Mouse (Mus musculus): ENCODE measurements around the gene Gsx1. TPM values are rescaled to one million over a fixed set of nuclear protein-coding genes. Genes with fewer than 3 reads are reported as not detected.
A peak's percentile ranks its signal among the peaks of the same experiment; 100 is the strongest.

Gsx1 gene
- polyA plus RNA-seq, 1 experiment from 2014 or later, result not detected

DNA sequence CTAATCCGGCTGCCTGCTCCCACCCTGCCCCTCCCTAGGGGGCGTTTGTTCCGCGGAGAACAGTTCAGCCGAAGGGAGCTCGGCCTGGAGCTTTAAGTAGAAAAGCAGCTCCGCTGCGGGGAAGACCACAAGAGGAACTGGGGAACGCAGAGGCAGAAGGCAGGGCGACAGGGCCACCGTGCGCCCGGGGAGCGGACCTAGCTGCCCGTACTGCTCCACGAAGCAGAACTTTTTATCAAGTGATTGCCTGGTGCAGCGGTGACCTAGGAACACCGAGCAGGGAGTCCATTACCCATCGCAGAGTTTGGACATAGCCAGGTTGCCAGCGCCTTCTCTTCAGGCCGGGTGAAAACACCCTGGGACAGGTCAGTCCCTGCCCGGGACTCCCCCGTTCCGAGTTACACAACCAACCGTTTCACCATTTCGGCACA is 2.5 kb upstream of the Gsx1 start:
- no peaks in the 10 kb centered on the region for H3K36me3 ChIP-seq
- peak overlapping the region; percentile 52 for H3K4me2 ChIP-seq
- H3K9me3 ChIP-seq (replicated peaks), result 0 out of 2 replicates have a peak, but pooled peaks cover 4% of the 10 kb centered on the region
- 2% methylated on average over 26 of the region's 26 CpGs for WGBS (ENCODE audit: insufficient replicate concordance)
- H3K27ac ChIP-seq, result no peak overlapping the region
- no peak overlapping the region for H3K9ac ChIP-seq
- peaks cover 95% of the 10 kb centered on the region for H3K27me3 ChIP-seq (replicated peaks)
- H3K4me1 ChIP-seq, result peaks cover 13% of the 10 kb centered on the region; the same call in 1 of the 2 replicates
- H3K4me3 ChIP-seq, result peak overlapping the region; percentile 19
- ATAC-seq, result no peak

DNA sequence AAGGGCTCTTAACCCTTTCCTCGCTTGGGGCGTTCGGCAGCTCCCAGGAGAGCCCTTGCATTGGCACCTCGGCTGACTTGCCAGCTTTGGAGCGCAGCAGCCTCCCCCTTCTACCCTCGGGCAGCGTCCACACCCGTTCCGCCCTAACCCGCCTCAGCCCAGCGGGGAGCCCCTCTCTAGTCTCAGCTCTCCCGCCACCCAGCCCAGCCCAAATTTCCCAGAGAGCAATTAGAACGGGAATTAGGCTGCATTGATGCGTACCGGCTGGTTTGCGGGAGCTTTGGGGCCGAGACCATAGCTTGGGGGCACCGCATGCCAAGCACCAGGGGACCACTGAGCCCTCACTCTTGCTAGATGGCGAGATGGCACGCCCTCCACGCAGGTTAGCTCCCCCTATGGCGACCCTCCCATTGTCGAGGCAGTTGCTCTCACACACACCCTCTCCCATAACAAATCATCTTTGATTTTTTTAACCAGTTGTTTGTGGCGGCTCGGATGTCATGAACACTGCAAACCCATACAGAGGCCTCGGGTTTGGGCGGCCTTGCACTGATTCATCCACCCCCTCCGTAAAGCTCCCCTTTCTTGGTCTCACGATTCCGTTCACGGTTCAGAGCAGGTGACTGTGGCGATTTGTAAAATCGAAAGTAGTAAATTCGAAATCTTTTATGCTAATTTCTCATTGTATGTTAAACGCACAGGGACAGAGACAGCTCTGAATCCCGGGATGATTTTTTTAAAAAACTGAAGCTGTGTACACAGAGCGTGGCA is 1.5 kb upstream of the Gsx1 start:
- Histone ChIP-seq H3K36me3 (no peaks in the 10 kb centered on the region), H3K27ac (no peak overlapping the region), H3K4me3 (peak overlapping the region; percentile 23), H3K9me3 (replicated peaks) (0 out of 2 replicates have a peak, but pooled peaks cover 4% of the 10 kb centered on the region), H3K4me2 (peak overlapping the region; percentile 39), H3K4me1 (peaks cover 13% of the 10 kb centered on the region; the same call in 1 of the 2 replicates), H3K27me3 (replicated peaks) (peaks cover 99% of the 10 kb centered on the region), H3K9ac (no peak overlapping the region)
- ATAC-seq, result no peak
- 2% methylated on average over 37 of the region's 37 CpGs for WGBS (ENCODE audit: insufficient replicate concordance)

DNA sequence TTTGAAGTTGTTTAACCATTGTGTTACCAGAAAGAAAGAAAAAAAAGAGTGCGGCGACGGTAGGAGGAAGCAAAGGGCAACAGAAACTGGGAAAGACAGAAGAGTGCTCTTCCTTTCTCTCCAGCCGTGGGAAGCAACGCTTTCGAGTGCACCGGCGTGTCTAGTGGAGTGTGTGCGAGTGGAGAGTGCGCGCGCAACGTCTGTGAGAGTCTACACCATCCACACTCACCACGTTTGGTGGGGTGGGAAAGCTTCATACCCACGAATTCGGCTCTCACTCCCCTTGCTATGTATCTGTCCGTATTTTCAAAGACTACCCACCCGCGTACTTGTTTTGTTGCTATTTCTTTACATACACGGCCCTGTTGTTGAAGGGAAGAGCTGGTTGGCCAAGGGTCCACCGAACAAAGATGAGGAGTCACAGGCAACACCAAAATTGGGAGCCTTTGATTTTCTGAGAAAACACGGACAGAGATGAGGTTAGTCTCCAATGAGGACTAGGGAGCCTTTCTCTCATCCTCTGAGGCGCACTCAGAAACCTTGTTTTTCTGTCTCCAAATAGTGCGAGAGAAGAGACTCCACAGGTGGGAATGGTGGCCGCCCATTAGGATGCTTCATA is 835 bp upstream of the Gsx1 start:
- H3K4me2 ChIP-seq, result peak overlapping the region; percentile 39
- ATAC-seq, result no peak
- 0 out of 2 replicates have a peak, but pooled peaks cover 4% of the 10 kb centered on the region for H3K9me3 ChIP-seq (replicated peaks)
- H3K27ac ChIP-seq, result no peak overlapping the region
- peak overlapping the region; percentile 23 for H3K4me3 ChIP-seq
- no peak overlapping the region for H3K9ac ChIP-seq
- peaks cover 99% of the 10 kb centered on the region for H3K27me3 ChIP-seq (replicated peaks)
- no peaks in the 10 kb centered on the region for H3K36me3 ChIP-seq
- 7% methylated on average over 25 of the region's 25 CpGs for WGBS (ENCODE audit: insufficient replicate concordance)
- H3K4me1 ChIP-seq, result peaks cover 13% of the 10 kb centered on the region; the same call in 1 of the 2 replicates

DNA sequence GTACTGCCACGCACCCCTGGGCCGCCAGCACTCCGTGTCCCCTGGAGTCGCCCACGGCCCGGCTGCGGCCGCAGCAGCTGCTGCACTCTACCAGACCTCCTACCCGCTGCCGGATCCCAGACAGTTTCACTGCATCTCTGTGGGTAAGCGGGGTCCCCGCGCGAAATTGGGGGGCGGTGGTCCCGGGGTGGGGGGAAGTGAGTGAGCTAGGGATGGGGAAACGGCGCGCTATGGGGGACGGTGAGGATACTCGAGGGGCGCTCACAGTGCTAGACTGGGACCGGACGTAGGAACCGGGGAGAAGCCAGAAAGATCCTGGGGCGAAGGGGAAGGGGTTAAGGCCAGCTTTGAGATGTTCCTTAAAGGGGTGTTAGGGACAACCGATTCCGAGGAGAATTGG is 660 bp downstream of the Gsx1 start:
- H3K9ac ChIP-seq, result no peak overlapping the region
- peak overlapping the region; percentile 49 for H3K4me2 ChIP-seq
- no peaks in the 10 kb centered on the region for H3K36me3 ChIP-seq
- whole genome bisulfite sequencing (ENCODE audit: insufficient replicate concordance), result 4% methylated on average over 28 of the region's 28 CpGs
- H3K27me3 ChIP-seq (replicated peaks), result peaks cover 98% of the 10 kb centered on the region
- no peak overlapping the region for H3K27ac ChIP-seq
- H3K4me1 ChIP-seq, result peaks cover 13% of the 10 kb centered on the region; the same call in 1 of the 2 replicates
- no peak for ATAC-seq
- H3K9me3 ChIP-seq (replicated peaks), result no peaks in the 10 kb centered on the region
- H3K4me3 ChIP-seq, result no peak overlapping the region

DNA sequence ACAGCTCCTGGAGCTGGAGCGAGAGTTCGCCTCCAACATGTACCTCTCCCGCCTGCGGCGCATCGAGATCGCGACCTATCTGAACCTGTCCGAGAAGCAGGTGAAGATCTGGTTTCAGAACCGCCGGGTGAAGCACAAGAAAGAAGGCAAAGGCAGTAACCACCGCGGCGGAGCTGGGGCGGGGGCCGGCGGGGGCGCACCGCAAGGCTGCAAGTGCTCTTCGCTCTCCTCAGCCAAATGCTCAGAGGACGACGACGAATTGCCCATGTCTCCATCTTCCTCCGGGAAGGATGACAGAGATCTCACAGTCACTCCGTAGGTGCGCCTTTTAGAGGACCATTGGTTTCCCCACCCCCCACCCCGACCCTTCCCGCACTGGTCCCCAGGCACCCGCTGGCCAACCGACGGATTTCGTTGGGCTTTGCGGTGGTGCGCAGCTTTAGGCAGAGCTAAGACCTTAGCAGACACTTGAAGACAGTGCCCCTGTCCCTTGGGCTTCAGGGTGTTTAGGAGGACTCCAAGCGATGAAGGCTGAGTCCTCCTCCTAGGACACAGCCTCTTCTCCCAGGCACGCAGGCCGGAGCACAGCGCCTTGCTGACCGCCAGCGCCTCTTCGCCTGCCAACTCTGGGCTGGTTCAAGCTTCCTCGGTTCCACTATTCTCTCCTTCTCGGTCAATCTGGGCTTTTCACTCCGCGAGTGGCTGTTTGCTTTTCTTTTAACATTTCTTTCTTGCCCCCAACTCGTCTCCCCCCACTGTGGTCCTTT is 1.5 kb downstream of the Gsx1 start:
- Histone ChIP-seq H3K27ac (no peak overlapping the region), H3K4me2 (no peak overlapping the region), H3K4me1 (peaks cover 13% of the 10 kb centered on the region; the same call in 1 of the 2 replicates), H3K4me3 (no peak overlapping the region), H3K27me3 (replicated peaks) (peaks cover 95% of the 10 kb centered on the region), H3K36me3 (no peaks in the 10 kb centered on the region), H3K9me3 (replicated peaks) (no peaks in the 10 kb centered on the region), H3K9ac (no peak overlapping the region)
- no peak for ATAC-seq
- 3% methylated on average over 46 of the region's 46 CpGs for WGBS (ENCODE audit: insufficient replicate concordance)

DNA sequence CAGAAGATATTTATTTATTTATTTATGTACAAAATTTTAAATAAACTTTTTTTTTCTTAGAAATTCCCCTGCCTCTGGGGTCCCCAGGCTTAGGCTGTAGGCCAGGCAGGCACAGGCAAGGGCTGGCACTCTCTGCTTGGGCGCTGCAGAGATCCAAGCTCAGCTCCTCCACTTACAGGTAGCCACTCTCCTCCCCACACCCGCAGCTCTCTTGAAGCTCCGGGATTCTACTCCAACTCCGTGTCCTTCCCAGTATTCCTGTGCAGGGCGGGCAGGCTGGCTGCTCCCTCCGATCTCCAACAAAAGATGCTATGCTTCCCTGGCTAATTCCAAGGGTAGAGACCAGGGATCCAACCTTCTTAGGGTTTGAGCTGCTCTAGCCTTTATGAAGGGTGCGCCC is 2.4 kb downstream of the Gsx1 start:
- no peak overlapping the region for H3K27ac ChIP-seq

DNA sequence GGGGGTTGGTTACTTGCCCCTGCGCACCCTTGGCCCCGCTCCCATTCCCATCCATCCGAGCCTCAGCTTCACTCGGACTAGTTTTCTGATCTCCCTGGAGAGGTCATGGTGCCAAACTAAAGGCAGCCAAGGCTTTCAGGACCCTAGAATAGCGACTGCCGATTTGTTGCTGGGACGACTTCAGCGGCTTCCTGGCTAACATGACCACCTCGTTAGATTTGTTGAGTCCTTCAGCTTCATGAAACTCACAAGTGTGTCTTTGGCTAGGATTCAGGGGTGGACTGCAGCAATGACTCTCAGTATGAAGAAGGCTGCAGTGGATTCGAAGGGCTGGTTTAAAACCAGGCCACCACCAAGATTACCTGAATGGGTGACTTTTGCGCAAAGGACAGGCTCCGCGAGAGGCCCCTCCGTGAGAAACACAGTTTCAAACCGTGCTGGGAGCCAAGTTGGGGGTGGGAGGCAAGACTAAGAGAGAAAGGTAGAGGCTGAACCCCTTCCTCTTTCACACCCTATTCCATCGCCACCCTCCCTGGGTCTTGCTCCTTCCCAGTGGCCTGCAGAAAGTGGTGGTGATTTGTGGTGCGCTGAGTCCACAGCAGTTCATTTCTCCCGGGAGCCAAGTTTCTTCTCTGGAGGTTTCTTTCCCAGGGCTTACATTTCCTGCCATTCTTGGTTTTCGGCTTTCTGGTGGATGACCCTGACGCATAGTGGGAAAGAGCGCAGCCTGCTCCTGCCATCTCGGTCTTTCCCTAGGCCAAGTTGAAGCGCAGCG is 3.5 kb downstream of the Gsx1 start:
- ATAC-seq, result no peak
- Histone ChIP-seq H3K4me2 (no peak overlapping the region), H3K4me3 (no peak overlapping the region), H3K36me3 (no peaks in the 10 kb centered on the region), H3K27ac (no peak overlapping the region), H3K9me3 (replicated peaks) (no peaks in the 10 kb centered on the region), H3K27me3 (replicated peaks) (peaks cover 89% of the 10 kb centered on the region), H3K9ac (no peak overlapping the region), H3K4me1 (0 out of 2 replicates have a peak, but pooled peaks cover 1% of the 10 kb centered on the region)
- WGBS (ENCODE audit: insufficient replicate concordance), result 3% methylated on average over 24 of the region's 24 CpGs

More for the DNA sequence above, 2.4 kb downstream of the Gsx1 start:
- no peak overlapping the region for H3K4me2 ChIP-seq
- ATAC-seq, result no peak
- H3K4me3 ChIP-seq, result no peak overlapping the region
- peaks cover 10% of the 10 kb centered on the region; the same call in 1 of the 2 replicates for H3K4me1 ChIP-seq
- H3K36me3 ChIP-seq, result no peaks in the 10 kb centered on the region
- peaks cover 95% of the 10 kb centered on the region for H3K27me3 ChIP-seq (replicated peaks)
- no peak overlapping the region for H3K9ac ChIP-seq
- 1% methylated on average over 7 of the region's 7 CpGs for WGBS (ENCODE audit: insufficient replicate concordance)
- no peaks in the 10 kb centered on the region for H3K9me3 ChIP-seq (replicated peaks)

DNA sequence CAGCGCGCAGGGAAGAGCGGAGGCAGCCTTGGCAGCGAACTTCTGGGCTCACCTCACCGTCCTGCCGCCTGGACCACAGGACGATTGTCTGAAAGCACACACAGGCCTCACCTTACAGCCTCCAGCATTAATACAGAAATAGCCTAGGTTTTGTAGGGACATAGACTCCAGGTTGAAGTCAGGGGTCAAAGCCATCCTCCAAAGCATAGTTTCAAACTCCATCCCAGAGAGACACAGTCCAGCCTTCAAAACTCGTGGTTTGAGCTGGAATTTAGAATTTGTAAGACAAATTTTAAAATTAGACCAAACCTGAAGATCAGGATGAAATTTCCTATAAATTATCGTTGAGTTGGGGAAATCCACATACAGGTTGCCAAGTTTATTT is 4.1 kb downstream of the Gsx1 start:
- Histone ChIP-seq H3K27ac (no peak overlapping the region), H3K4me3 (no peak overlapping the region), H3K27me3 (replicated peaks) (peaks cover 89% of the 10 kb centered on the region), H3K36me3 (no peaks in the 10 kb centered on the region), H3K4me1 (no peaks in the 10 kb centered on the region), H3K9ac (no peak overlapping the region), H3K4me2 (no peak overlapping the region), H3K9me3 (replicated peaks) (no peaks in the 10 kb centered on the region)
- 3% methylated on average over 9 of the region's 9 CpGs for WGBS (ENCODE audit: insufficient replicate concordance)
- no peak for ATAC-seq

DNA sequence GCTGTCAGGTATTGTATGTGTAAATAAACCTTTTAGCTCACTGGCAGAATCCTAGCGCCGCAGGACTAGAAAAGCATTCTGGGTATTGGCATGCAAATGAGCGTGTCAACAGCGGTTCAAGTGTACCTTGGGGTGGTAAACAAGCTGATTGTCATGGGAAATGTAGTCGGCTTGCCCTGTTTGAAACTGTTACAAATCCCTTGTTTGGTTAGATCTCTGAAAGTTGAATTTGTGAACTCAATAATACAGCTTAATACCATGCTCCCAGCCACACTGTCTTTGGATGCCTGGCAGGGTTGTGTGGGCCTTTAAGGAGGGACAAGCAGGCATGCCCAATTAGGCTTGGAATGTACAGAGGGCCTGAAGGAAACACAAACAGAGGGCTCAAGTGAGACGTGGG is 16.4 kb downstream of the Gsx1 start:
- peaks cover 4% of the 10 kb centered on the region; the same call in 1 of the 2 replicates for H3K9me3 ChIP-seq (replicated peaks)
- H3K9ac ChIP-seq, result no peak overlapping the region
- peaks cover 11% of the 10 kb centered on the region for H3K27me3 ChIP-seq (replicated peaks)
- no peak for ATAC-seq
- no peak overlapping the region for H3K4me3 ChIP-seq
- H3K4me2 ChIP-seq, result no peak overlapping the region
- no peaks in the 10 kb centered on the region for H3K36me3 ChIP-seq
- 17% methylated on average over 6 of the region's 6 CpGs for WGBS (ENCODE audit: insufficient replicate concordance)
- no peaks in the 10 kb centered on the region for H3K4me1 ChIP-seq
- no peak overlapping the region for H3K27ac ChIP-seq

DNA sequence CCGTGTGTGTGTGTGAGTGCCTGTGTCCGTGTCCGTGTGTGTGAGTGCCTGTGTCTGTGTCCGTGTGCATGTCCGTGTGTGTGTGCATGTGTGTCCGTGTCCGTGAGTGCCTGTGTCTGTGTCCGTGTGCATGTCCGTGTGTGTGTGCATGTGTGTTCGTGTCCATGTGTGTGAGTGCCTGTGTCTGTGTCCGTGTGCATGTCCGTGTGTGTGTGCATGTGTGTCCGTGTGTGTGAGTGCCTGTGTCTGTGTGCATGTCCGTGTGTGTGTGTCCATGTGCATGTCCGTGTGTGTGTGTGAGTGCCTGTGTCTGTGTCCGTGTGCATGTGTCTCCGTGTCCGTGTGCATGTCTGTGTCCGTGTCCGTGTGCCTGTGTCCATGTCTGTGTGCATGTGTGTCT is 19.4 kb downstream of the Gsx1 start:
- Histone ChIP-seq H3K36me3 (no peaks in the 10 kb centered on the region), H3K9ac (no peak overlapping the region), H3K4me3 (no peak overlapping the region), H3K4me2 (no peak overlapping the region), H3K27ac (no peak overlapping the region), H3K4me1 (no peaks in the 10 kb centered on the region), H3K9me3 (replicated peaks) (peaks cover 4% of the 10 kb centered on the region; the same call in 1 of the 2 replicates), H3K27me3 (replicated peaks) (peaks cover 10% of the 10 kb centered on the region; the same call in 1 of the 2 replicates)
- WGBS (ENCODE audit: insufficient replicate concordance), result 78% methylated on average over 20 of the region's 20 CpGs
- ATAC-seq, result no peak

DNA sequence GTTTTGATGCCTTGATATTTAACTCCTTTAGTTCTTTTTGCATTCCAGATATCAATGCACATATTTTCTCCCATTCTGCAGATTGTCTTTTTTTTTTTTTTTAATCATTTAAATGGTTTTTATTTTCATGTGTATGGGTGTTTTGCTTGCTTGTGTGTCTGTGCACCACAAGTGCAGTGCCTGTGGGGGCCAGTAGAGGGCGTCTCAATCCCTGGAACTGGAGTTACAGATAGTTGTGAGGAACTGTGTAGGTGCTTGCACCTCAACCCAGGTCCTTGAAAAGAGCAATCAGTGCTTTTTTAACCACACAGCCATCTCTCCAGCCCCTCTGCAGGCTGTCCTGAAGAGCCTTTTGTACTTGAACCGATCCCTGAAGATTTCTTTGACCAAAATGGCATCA is 20.0 kb downstream of the Gsx1 start:
- no peak overlapping the region for H3K9ac ChIP-seq
- H3K4me1 ChIP-seq, result no peaks in the 10 kb centered on the region
- no peak overlapping the region for H3K4me2 ChIP-seq
- peaks cover 4% of the 10 kb centered on the region; the same call in 1 of the 2 replicates for H3K9me3 ChIP-seq (replicated peaks)
- no peak overlapping the region for H3K27ac ChIP-seq
- H3K4me3 ChIP-seq, result no peak overlapping the region
- peaks cover 10% of the 10 kb centered on the region; the same call in 1 of the 2 replicates for H3K27me3 ChIP-seq (replicated peaks)
- ATAC-seq, result no peak
- 56% methylated on average over 2 of the region's 2 CpGs for WGBS (ENCODE audit: insufficient replicate concordance)
- H3K36me3 ChIP-seq, result no peaks in the 10 kb centered on the region

Data from liver, embryonic 12.5 days (tissue).